Mouse (Mus musculus) embryonic stem cell, embryonic (primary cell): ENCODE measurements around the gene Mllt3.

ENCODE experiments used
- CTCF ChIA-PET, 4 experiments: fragments of 300-600 bp in 2 of 4; fragments of 350-600 bp in 2 of 4; sonication (Branson Sonifier 250); formaldehyde crosslinking; loops; one replicate each; lab custom pipeline; 2022; ENCODE audit warnings: inconsistent platforms in 2 of 4; lab: Charles Lee
- POLR2A ChIA-PET, 4 experiments: fragments of 300-600 bp in 2 of 4; fragments of 350-600 bp in 2 of 4; sonication (Branson Sonifier 250); formaldehyde crosslinking; loops; one replicate each; lab custom pipeline; 2022; ENCODE audit warnings: antibody characterized with exemption in 4 of 4, inconsistent platforms in 1 of 4; lab: Charles Lee

Gene Mllt3

GRCm38 (mm10) chr4:87859148-87859547 is 174.0 kb downstream of the Mllt3 start:
- POLR2A ChIA-PET = no interaction called here
- CTCF ChIA-PET = interaction anchor here in 1 of 4 experiments (0.7 kb wide), 1 partner anchor 24 kb away, joined by 3 read pairs; no protein-coding TSS in a partner anchor

GRCm38 (mm10) chr4:87857982-87858381 is 175.2 kb downstream of the Mllt3 start:
- ChIA-PET POLR2A (no interaction called here), CTCF (no interaction called here)

GRCm38 (mm10) chr4:87852461-87852860 is 180.7 kb downstream of the Mllt3 start:
- CTCF ChIA-PET = no interaction called here
- POLR2A ChIA-PET = no interaction called here

GRCm38 (mm10) chr4:87850051-87850450 is 183.1 kb downstream of the Mllt3 start:
- ChIA-PET CTCF (no interaction called here), POLR2A (interaction anchor here in 1 of 4 experiments (0.5 kb wide), 1 partner anchor 523 kb away, joined by 5 read pairs; no protein-coding TSS in a partner anchor)

- POLR2A ChIA-PET = no interaction called here
- CTCF ChIA-PET = interaction anchor here in 1 of 4 experiments (0.7 kb wide), 1 partner anchor 37 kb away, joined by 4 read pairs; no protein-coding TSS in a partner anchor
Measured at GRCm38 (mm10) chr4:87844668-87845210, 188.4 kb downstream of the Mllt3 start.

GRCm38 (mm10) chr4:87840210-87840910 is 192.8 kb downstream of the Mllt3 start:
- ChIA-PET POLR2A (interaction anchor here in 2 of 4 experiments (0.6 to 2.0 kb wide), 2 partner anchors 10 to 973 kb away, joined by 4 to 6 read pairs; no protein-coding TSS in a partner anchor), CTCF (no interaction called here)

DNA sequence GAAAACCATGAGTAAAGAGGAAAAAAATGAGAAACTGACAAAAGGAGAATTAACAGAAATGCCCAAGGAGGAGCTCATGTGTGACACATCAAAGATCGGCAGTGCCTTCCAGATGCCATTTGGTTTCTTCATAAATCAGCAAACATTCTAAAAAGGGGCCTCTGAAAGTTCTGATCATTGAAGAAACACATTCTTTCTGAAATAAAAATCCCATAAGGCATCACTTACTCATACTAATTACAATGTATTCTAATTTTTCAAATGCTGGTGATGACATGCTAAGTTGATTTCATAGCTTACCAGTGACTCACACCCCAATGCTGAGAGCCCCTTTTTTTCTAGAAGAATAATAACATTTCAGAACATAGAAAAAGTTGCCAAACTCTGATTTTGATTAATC is 194.4 kb downstream of the Mllt3 start:
- POLR2A ChIA-PET = interaction anchor here in 1 of 4 experiments (2.0 kb wide), 1 partner anchor 8 kb away, joined by 4 read pairs; no protein-coding TSS in a partner anchor

DNA sequence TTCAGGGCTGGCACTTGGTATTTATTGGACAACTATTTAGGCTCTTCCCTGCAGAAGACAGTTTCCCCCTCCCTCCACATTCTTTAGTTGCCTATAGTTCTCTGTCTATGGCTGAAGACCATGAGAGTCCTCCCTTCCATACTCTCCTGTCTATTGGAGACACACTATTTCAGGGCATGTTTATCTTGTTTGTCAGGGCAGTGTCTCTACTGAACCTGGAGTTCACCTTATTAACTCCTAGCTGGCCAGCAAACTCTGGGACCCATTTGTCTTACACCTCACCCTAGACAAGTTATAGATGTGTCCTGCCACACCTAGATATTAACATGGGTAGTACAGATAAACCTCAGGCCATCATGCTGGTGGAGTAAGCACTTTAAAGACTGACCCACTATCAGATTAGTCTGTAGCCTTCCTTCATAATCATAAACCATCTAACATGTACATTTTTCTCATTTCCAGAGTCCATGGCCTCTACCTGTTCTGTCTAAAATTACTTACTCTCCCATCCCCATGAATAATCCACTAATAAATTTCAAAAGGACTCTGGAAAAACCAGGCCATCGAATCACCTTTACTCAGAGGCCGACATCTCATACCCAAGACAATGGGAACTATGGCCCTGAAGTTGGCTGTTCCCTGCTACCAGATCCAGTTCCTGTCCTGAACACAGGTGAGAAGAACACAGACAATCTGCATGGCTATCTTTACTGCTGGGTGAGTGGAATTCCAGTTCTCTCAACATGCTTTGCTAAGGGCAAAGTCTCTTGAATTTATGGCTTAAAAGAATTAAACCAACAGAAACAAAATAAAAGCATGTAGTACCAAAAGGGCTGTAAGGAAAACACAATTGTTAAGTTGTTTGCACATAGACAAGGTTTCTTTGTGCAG is 195.4 kb downstream of the Mllt3 start:
- ChIA-PET CTCF (interaction anchor here in 1 of 4 experiments (0.6 kb wide), 1 partner anchor 195 kb away, joined by 3 read pairs; the partner anchor contains the start of gene Mllt3), POLR2A (no interaction called here)

More for the DNA sequence above, 194.4 kb downstream of the Mllt3 start:
- CTCF ChIA-PET = no interaction called here

GRCm38 (mm10) chr4:87836257-87836656 is 196.9 kb downstream of the Mllt3 start:
- CTCF ChIA-PET = no interaction called here
- POLR2A ChIA-PET = interaction anchor here in 1 of 4 experiments (1.3 kb wide), 1 partner anchor 197 kb away, joined by 3 read pairs; the partner anchor contains the start of gene Mllt3

GRCm38 (mm10) chr4:87835191-87835590 is 198.0 kb downstream of the Mllt3 start:
- CTCF ChIA-PET = interaction anchor here in 1 of 4 experiments (0.6 kb wide), 1 partner anchor 23 kb away, joined by 3 read pairs; no protein-coding TSS in a partner anchor
- POLR2A ChIA-PET = interaction anchor here in 1 of 4 experiments (1.3 kb wide), 1 partner anchor 198 kb away, joined by 3 read pairs; the partner anchor contains the start of gene Mllt3

DNA sequence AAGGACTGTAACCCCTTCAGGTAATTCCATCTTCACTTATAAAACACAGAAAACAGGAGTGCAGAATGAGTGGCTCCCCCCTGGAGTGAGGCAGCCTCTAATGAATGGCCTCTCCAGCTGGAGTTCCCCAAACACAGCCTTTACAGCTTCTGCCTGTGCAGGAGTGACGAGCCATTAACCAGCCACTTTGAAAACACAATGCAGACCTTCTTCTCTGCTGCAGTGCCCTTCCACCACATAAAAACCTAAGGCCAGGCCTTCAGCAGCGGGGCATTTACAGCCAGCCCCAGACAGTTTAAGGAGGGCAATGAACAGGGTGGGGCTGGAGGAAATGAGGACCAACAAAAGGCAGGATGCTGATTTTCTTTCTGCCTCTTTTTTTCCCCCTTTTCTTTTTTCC is 198.9 kb downstream of the Mllt3 start:
- CTCF ChIA-PET = no interaction called here
- POLR2A ChIA-PET = interaction anchor here in 1 of 4 experiments (0.7 kb wide), 1 partner anchor 1435 kb away, joined by 3 read pairs; no protein-coding TSS in a partner anchor

DNA sequence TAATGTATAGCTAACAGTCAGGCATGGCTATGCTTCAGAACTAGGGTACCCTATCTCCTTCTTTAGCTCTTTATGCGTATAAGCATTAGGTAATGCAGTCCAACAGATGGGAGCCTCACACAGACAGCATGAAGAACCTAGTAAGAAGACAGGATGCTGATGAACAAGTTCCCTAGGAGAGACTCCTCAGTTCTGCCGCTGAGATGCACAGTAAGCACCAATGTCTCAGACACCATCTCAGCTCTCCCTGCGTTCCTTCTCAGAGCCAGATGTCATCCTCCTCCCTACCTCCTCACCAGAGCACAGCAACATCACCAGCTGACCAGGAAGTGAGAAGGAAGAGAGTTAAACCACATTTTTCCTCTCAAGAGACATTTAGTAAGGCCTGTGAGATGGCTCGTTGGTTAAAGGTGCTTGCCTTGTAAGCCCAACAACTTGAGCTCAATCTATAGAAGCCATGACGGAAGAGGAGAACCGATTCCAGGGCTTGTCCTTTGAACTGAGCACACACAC is 202.3 kb downstream of the Mllt3 start:
- POLR2A ChIA-PET = interaction anchor here in 2 of 4 experiments (0.5 to 1.6 kb wide), 2 partner anchors 9 to 263 kb away, joined by 3 to 4 read pairs; partner anchors contain the start of gene Focad (in 1 of the 2)
- CTCF ChIA-PET = no interaction called here

DNA sequence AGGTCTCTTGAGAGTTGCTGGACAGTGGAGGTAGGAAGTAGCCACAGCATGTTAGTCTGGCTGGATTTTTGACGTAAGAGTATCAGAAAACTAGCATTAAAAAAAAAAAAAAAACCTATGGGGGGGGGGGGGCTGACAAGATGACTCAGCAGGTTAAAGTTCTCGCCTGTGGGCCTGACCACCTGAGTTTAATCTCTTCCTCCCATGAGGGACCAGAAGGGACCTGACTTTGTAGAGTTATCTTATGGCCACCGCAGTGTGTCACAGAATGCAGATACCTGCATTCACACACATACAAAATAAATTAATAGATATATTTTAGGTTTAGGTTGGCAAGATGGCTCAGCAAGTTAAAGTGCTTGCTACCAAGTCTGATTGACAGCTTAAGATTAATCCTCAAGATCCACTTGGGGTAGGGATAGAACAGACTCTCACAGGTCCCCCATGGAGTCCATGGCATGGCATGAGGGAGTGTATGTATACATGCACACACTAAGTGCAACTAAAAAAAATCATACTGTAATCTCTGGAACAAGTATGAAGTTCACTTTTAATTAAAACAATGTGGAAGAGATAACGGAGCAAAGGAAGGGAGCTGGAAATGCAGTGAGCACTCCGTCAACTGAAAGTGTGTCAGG is 203.6 kb downstream of the Mllt3 start:
- ChIA-PET CTCF (interaction anchor here in 1 of 4 experiments (0.6 kb wide), 1 partner anchor 792 kb away, joined by 3 read pairs; no protein-coding TSS in a partner anchor), POLR2A (interaction anchor here in 1 of 4 experiments (0.6 to 1.6 kb wide), 2 partner anchors 10 to 33 kb away, joined by 3 to 4 read pairs; no protein-coding TSS in a partner anchor)

DNA sequence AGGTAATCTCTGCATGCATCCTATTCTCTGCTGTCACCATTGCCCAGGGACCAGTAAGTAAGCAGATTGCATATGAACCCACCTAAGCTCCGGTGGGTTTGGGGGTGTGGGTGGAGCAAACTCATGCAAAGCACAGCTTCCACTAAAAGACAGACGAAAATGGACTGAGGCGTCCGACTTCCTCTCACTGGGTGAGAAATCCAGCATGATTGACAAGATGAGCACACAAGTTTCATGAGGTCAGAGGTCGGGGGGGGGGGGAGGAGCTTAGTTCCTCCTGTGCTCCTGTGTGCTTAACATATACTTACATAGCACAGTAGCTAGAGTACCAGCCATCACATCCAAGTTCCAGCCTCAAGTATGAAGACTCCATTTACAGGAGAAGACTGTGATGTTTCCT is 206.8 kb downstream of the Mllt3 start:
- ChIA-PET POLR2A (interaction anchor here in 2 of 4 experiments (0.6 kb wide), 2 partner anchors 20 to 52 kb away, joined by 4 to 10 read pairs; no protein-coding TSS in a partner anchor), CTCF (no interaction called here)

DNA sequence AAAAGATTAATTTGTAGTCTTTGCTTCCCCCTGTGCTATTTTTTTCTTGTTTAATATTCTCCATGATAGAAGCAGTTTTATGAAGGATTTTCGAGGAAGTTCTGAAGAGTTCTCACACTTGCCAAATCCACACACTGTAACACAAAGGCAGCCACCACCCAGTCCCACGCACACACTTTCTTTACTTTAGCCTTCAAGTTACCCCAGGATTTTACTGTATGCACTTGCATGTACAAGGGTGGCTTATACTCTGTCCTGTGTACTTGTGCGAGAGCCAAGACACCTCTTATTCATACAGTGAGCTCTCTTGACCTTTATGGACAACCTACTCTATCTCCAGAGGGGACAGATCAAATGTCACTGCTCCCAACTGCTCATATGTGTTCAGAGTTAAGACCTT is 209.5 kb downstream of the Mllt3 start:
- CTCF ChIA-PET = no interaction called here
- POLR2A ChIA-PET = interaction anchor here in 1 of 4 experiments (0.7 kb wide), 1 partner anchor 1690 kb away, joined by 3 read pairs; no protein-coding TSS in a partner anchor

DNA sequence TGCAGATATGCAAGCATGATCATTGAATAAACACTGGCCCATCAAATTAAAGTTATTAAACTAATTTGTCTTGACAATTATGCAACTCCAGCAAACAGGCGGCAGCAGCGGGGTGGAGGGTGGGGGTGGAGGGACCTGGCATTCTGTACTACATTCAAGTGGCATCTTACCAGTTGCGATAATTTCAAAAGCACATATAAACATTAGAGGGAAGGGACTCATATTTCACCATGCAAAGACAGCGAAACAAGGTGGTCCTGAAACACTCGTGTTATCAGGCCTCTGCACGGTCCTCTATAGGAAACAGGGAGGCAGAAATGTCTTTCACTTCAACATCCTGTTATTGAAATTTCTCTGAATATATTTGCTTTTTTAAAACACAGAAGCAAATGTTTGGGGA is 210.0 kb downstream of the Mllt3 start:
- POLR2A ChIA-PET = interaction anchor here in 1 of 4 experiments (0.7 kb wide), 1 partner anchor 1689 kb away, joined by 3 read pairs; no protein-coding TSS in a partner anchor
- CTCF ChIA-PET = no interaction called here

GRCm38 (mm10) chr4:87820911-87821310 is 212.3 kb downstream of the Mllt3 start:
- CTCF ChIA-PET = no interaction called here
- POLR2A ChIA-PET = no interaction called here

GRCm38 (mm10) chr4:87819182-87819581 is 214.0 kb downstream of the Mllt3 start:
- ChIA-PET POLR2A (no interaction called here), CTCF (no interaction called here)
